Mouse (Mus musculus) heart, postnatal 10 days (tissue): ENCODE data around the gene Ldha. TPM values are rescaled to one million over a fixed set of nuclear protein-coding genes. Genes with fewer than 3 reads are reported as not detected.
"Not testable (repeated sequence)": the region's sequence is repeated elsewhere in the genome, so short reads cannot be mapped to it uniquely, and the experiment has no call there.

Experiments used
- DNase-seq, 2 experiments: peaks; one replicate each; pipeline ENCODE4 v3.0.0; 2021
- intact Hi-C: fragments of 180-260 bp; cut with DNase I; formaldehyde crosslinking; loops from one replicate; pipeline ENCODE4 v1.15.1; 2025
- total RNA-seq, 2 experiments: library from RNA; stranded (reverse); gene quantifications; 2 replicates each; pipeline ENCODE4 v1.2.3; 2021

Ldha gene
- total RNA-seq = 100 to 1,000 TPM; 889 to 902 TPM

- intact Hi-C loops = no loop called here
- no peak for DNase-seq
Measured at GRCm38 (mm10) chr7:46840787-46841525, at the start of gene Ldha. Gene Ldha, plus strand, starts transcription at chr7:46841475.

GRCm38 (mm10) chr7:46793871-46794270, 47.4 kb upstream of the Ldha start:
- no peak for DNase-seq
- intact Hi-C loops = no loop called here

- DNase-seq = peak; percentile 97 to 99
Measured at GRCm38 (mm10) chr7:46795287-46796205, 45.7 kb upstream of the Ldha start, which contains the start of the genes Hps5 and Gtf2h1. Gene Hps5, minus strand, starts transcription at chr7:46796064. Gene Gtf2h1, plus strand, starts transcription at chr7:46796103.

GRCm38 (mm10) chr7:46796206-46796679, 45.0 kb upstream of the Ldha start:
- DNase-seq = no peak
- intact Hi-C loops = loop anchor here (5.0 kb wide), 3 partner anchors 51 to 216 kb away; no protein-coding TSS in a partner anchor

More at GRCm38 (mm10) chr7:46795287-46796205, 45.7 kb upstream of the Ldha start, which contains the start of the genes Hps5 and Gtf2h1:
- intact Hi-C loops = loop anchor here (5.0 kb wide), 3 partner anchors 52 to 217 kb away; no protein-coding TSS in a partner anchor

- DNase-seq = no peak
- intact Hi-C loops = loop anchor here (5.0 kb wide), 3 partner anchors 51 to 216 kb away; no protein-coding TSS in a partner anchor
Measured at GRCm38 (mm10) chr7:46796779-46797178, 44.5 kb upstream of the Ldha start.

GRCm38 (mm10) chr7:46810325-46810724, 30.9 kb upstream of the Ldha start:
- intact Hi-C loops = no loop called here
- no peak for DNase-seq

GRCm38 (mm10) chr7:46814012-46814411, 27.3 kb upstream of the Ldha start:
- DNase-seq = no peak
- intact Hi-C loops = no loop called here

GRCm38 (mm10) chr7:46820876-46821632, 20.2 kb upstream of the Ldha start:
- DNase-seq, intact Hi-C loops: not testable (repeated sequence)

- peak in 1 of 2 experiments; percentile 29 for DNase-seq
- intact Hi-C loops = no loop called here
Measured at GRCm38 (mm10) chr7:46827046-46827802, 14.1 kb upstream of the Ldha start.

GRCm38 (mm10) chr7:46827803-46828184, 13.5 kb upstream of the Ldha start:
- no peak for DNase-seq
- intact Hi-C loops = no loop called here

GRCm38 (mm10) chr7:46829911-46830310, 11.4 kb upstream of the Ldha start:
- intact Hi-C loops = no loop called here
- no peak for DNase-seq

GRCm38 (mm10) chr7:46830799-46831590, 10.3 kb upstream of the Ldha start:
- peak; percentile 40 to 53 for DNase-seq

GRCm38 (mm10) chr7:46831693-46832092, 9.6 kb upstream of the Ldha start:
- DNase-seq = no peak
- intact Hi-C loops = no loop called here

More at GRCm38 (mm10) chr7:46830799-46831590, 10.3 kb upstream of the Ldha start:
- intact Hi-C loops = no loop called here

GRCm38 (mm10) chr7:46832112-46832810, 9.0 kb upstream of the Ldha start:
- intact Hi-C loops, DNase-seq: not testable (repeated sequence)

GRCm38 (mm10) chr7:46833266-46833665, 8.0 kb upstream of the Ldha start:
- intact Hi-C loops = no loop called here
- peak; percentile 41 to 51 for DNase-seq

- DNase-seq = no peak
- intact Hi-C loops = no loop called here
Measured at GRCm38 (mm10) chr7:46833670-46834255, 7.5 kb upstream of the Ldha start.

- DNase-seq = no peak
- intact Hi-C loops = no loop called here
Measured at GRCm38 (mm10) chr7:46834994-46835610, 6.2 kb upstream of the Ldha start.
